Mouse (Mus musculus) ovary, adult 18-20 months (tissue): ENCODE results near the gene Olfr661.

ENCODE experiments used
- DNase-seq: peaks from one replicate; pipeline ENCODE4 v3.0.0; 2022; ENCODE audit warnings: low spot score, mixed read lengths

The Olfr661 gene

DNA sequence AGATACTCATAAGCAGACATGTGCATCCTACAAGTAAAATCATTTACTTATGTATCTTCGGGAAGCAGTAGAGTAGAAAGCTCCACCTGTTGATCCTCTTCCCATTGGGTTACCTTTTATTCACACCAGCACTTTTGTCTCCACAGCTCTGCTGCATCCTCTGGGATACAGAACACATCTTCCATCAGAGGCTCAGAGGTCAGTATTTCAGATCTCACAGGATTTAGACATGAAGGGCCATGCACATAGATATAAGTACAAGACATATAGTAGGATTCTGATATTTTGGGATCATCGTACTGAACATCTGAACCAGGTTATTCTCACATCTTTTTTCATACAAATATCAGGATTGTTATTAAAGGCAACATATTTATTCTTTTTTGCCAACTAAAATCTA lies at the start of gene Olfr661:
Olfr661 (plus strand) TSS at position 301 of the 400 bp plus-strand sequence.
- DNase-seq, result no peak

DNA sequence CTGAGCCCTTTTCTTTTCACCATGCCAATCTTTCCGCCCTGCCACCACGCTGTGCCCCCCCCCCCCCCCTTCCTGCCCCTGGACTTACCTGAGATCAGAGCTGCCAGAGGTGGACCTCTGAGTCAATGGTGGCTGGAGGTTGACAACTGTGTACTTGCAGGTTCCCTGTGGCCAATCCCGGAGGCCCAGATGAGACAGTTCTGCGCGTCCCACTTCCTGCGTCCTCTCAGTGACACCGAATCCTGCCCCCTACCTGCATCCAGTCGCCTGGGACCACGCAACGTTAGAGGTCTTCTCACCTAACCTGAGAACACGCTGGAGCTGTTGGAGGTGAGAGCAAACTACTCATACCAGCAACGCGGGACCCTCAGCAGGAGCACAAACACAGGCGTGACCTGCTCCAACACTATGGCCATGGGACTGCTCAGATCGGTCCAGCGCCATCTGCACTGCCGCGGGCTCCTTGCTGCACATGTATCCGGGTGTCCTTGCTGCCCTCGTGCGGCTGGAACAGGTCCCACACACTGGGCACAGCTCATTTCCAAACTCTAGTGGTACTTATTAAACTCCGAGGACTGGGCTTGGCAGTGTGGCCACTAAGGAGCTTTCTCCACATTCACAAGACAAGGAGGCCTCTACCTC lies 39.3 kb upstream of the Olfr661 start, which contains the start of gene Olfr658:
Olfr658 (minus strand) TSS at position 465 of the 642 bp plus-strand sequence.
- DNase-seq, result no peak

DNA sequence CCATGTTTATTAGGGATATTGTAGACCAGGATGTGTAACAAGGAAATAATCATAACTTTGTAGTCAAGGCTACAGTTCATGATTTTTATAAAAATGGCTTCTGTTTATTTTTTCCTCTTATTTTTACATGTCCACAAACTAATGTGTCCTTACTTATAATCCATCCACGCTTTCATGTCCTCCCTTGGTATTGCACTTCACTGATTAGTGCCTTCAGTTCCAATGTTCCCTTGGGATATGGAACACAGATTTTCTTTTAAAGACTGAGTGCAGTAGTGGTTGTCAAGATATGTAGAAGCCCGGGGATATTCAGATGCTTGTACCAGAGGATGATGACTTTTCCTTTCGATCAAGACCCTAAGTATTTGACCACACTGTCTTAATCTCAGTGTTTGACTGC lies 19.8 kb upstream of the Olfr661 start, which contains the start of gene Olfr659:
Olfr659 (plus strand) TSS at position 301 of the 400 bp plus-strand sequence.
- no peak for DNase-seq
